Comparison of ENCODE assay signal across 11 mouse cellular contexts in genomic region chr10:23711416-23712171, GRCm38 (mm10).
A peak's percentile ranks its signal among the peaks of the same experiment; 100 is the strongest.
DNase-seq lines count a peak whose midpoint lies in the region; ATAC-seq and TF ChIP-seq lines count a peak whose summit lies in the region.
"Had no signal": no experiment of that assay in that cellular context is flagged by ENCODE, and none has a peak within 500 bp of the region (broad histone marks: within the 10 kb centered on the region; RNA-seq: fewer than 3 reads in every experiment).

No protein-coding gene starts in this region.

- no peak for TF ChIP-seq EP300 in stomach, postnatal 0 days (optimal IDR thresholded peaks at IDR 0.05)
- TF ChIP-seq EP300 in liver, postnatal 0 days (IDR thresholded peaks at IDR 0.05; ENCODE audit: low read depth), result no peak

- WGBS in stomach, embryonic 14.5 days, result 28% methylated on average over 6 of the region's 6 CpGs
- 29% methylated on average over 6 of the region's 6 CpGs for WGBS in stomach, postnatal 0 days
- WGBS in liver, postnatal 0 days (ENCODE audit: insufficient replicate concordance), result 48% methylated on average over 6 of the region's 6 CpGs

- peak; percentile 7 for DNase-seq in heart, adult 11 months
- no peak for DNase-seq in heart, adult 8-10 months (ENCODE audit: low spot score)
- DNase-seq in stomach, postnatal 0 days (ENCODE audit: low spot score), result no peak
- DNase-seq in liver, postnatal 0 days, result no peak
- DNase-seq in spleen, postnatal 4 days (ENCODE audit: low spot score in 2 of 2), result no peak
- DNase-seq in lung, postnatal 36 days, result no peak
- no peak for DNase-seq in left cerebral cortex, postnatal 25 days (ENCODE audit: low spot score in 2 of 2)
- DNase-seq: adrenal gland, adult 8-10 months; kidney, postnatal 4 days; right cerebral cortex, postnatal 25 days had no signal

- H3K4me1 ChIP-seq in stomach, embryonic 14.5 days (ENCODE audit: control insufficient read depth, insufficient read depth, low read length), result peaks cover 13% of the 10 kb centered on the region
- H3K4me1 ChIP-seq in stomach, postnatal 0 days (replicated peaks; ENCODE audit: control insufficient read depth, insufficient read depth), result no peaks in the 10 kb centered on the region
- H3K4me1 ChIP-seq in liver, postnatal 0 days (ENCODE audit: insufficient read depth), result no peaks in the 10 kb centered on the region

- TF ChIP-seq CTCF in stomach, postnatal 0 days (IDR thresholded peaks at IDR 0.05; ENCODE audit: low read depth), result no peak
- TF ChIP-seq CTCF in liver, postnatal 0 days (IDR thresholded peaks at IDR 0.05; ENCODE audit: low read depth), result no peak

- H3K36me3 ChIP-seq in stomach, embryonic 14.5 days (ENCODE audit: control insufficient read depth, insufficient read depth, low read length), result no peaks in the 10 kb centered on the region
- no peaks in the 10 kb centered on the region for H3K36me3 ChIP-seq in stomach, postnatal 0 days (ENCODE audit: control insufficient read depth, insufficient read depth, low read length)
- no peaks in the 10 kb centered on the region for H3K36me3 ChIP-seq in liver, postnatal 0 days (replicated peaks; ENCODE audit: insufficient read depth, low read length)

- no peak overlapping the region for H3K9ac ChIP-seq in stomach, embryonic 14.5 days (replicated peaks; ENCODE audit: low read depth, low read length)
- H3K9ac ChIP-seq in stomach, postnatal 0 days (ENCODE audit: low read length), result no peak overlapping the region
- H3K9ac ChIP-seq in liver, postnatal 0 days (replicated peaks), result no peak overlapping the region

- peak overlapping the region; percentile 20; the same call in 1 of the 2 replicates for H3K4me2 ChIP-seq in stomach, embryonic 14.5 days (replicated peaks; ENCODE audit: low read depth, low read length)
- H3K4me2 ChIP-seq in stomach, postnatal 0 days (replicated peaks; ENCODE audit: low read depth), result no peak overlapping the region
- peak overlapping the region; percentile 51 for H3K4me2 ChIP-seq in liver, postnatal 0 days (ENCODE audit: low read depth, low read length)

- H3K9me3 ChIP-seq in stomach, embryonic 14.5 days (ENCODE audit: control insufficient read depth, low read depth, low read length), result peaks cover 3% of the 10 kb centered on the region; the same call in 1 of the 2 replicates
- no peaks in the 10 kb centered on the region for H3K9me3 ChIP-seq in stomach, postnatal 0 days (ENCODE audit: control insufficient read depth, low read length)
- no peaks in the 10 kb centered on the region for H3K9me3 ChIP-seq in liver, postnatal 0 days (ENCODE audit: low read length)

- no peak; the same call in 1 of the 2 replicates for ATAC-seq in stomach, embryonic 14.5 days (ENCODE audit: insufficient number of reproducible peaks, insufficient read depth, low FRiP score, low read depth)
- no peak for ATAC-seq in stomach, postnatal 0 days (ENCODE audit: low FRiP score, low TSS enrichment)
- peak; percentile 41; the same call in 1 of the 2 replicates for ATAC-seq in liver, postnatal 0 days

- no peak overlapping the region for H3K27ac ChIP-seq in stomach, embryonic 14.5 days (ENCODE audit: low read length)
- no peak overlapping the region for H3K27ac ChIP-seq in stomach, postnatal 0 days (replicated peaks)
- peak overlapping the region; percentile 22; the same call in 1 of the 2 replicates for H3K27ac ChIP-seq in liver, postnatal 0 days (ENCODE audit: low read depth)

- H3K4me3 ChIP-seq in stomach, embryonic 14.5 days (ENCODE audit: low read depth, low read length), result no peak overlapping the region
- H3K4me3 ChIP-seq in stomach, postnatal 0 days (ENCODE audit: low read depth, low read length), result no peak overlapping the region
- H3K4me3 ChIP-seq in liver, postnatal 0 days (ENCODE audit: low read depth, low read length), result no peak overlapping the region

- no peaks in the 10 kb centered on the region for H3K27me3 ChIP-seq in stomach, embryonic 14.5 days (ENCODE audit: control insufficient read depth, insufficient read depth, low read length)
- no peaks in the 10 kb centered on the region for H3K27me3 ChIP-seq in stomach, postnatal 0 days (ENCODE audit: control insufficient read depth, insufficient read depth, low read length)
- H3K27me3 ChIP-seq in liver, postnatal 0 days (ENCODE audit: insufficient read depth, low read length), result no peaks in the 10 kb centered on the region

- intact Hi-C loops in left cerebral cortex, postnatal 25 days (cut with DNase I), result no loop called here
